Mouse (Mus musculus): ENCODE data around the gene Gpc6.

The Gpc6 gene

GRCm38 (mm10) chr14:117961267-117961666 is 1036.2 kb downstream of the Gpc6 start:
- DNase-seq: peak; percentile 42

DNA sequence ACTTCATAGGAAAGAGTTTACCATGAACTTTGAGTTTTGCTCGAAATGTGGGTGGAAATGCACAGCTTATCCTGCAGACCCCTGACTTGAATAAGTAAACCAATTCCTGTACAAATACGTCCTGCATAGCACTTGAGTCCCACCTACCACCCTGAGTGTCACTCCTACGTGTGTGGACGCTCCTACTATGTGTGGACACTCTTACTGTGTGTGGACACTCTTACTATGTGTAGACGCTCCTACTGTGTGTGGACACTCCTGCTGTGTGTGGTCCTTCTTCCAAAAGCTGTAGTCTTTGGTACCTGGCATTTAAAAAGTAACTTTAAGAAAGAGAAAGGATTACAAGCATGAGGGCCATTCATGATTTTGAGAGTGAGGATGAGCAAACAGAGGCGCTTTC is 1036.7 kb downstream of the Gpc6 start:
- no peak for DNase-seq

DNA sequence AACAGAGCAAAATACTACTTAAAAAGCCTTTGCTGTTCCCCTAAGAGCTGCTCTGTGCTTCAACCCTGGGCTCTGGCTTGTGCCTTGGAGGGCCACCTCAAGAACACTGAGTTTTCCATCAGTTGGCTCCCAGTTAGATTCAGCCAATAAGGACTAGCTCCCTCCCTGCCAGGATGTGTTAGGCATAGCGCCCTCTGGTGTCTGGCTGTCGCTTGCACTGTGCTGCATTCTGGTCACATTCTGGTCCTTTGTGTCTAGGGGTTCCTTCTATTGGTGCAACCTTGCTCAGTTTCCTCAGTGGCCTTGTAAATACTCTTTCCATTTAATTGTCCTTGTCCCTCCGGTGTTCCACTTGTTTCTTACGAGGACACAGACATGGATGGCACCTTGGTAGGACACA is 1037.3 kb downstream of the Gpc6 start:
- DNase-seq: no peak

GRCm38 (mm10) chr14:117972576-117972975 is 1047.5 kb downstream of the Gpc6 start:
- peak; percentile 45 for DNase-seq

DNA sequence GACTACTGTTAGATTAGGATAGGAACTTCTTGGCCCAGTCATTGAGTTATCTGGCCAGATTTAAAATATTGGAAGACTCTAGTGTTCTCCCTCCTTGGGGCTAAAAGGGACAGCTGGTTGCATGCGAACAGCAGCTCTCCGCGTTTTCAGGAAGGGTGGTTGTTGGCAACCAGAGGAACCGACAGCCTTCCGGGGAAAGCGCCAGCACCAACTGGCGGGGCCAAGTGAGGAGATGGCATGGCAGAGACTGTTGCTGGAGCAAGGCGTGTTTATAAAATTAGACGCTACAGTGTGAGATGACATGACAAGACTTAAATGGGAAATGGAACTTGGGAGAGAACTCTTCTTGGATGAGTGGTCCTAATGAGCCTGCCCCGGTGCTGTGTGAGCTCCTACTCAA is 1056.4 kb downstream of the Gpc6 start:
- DNase-seq: peak; percentile 67

DNA sequence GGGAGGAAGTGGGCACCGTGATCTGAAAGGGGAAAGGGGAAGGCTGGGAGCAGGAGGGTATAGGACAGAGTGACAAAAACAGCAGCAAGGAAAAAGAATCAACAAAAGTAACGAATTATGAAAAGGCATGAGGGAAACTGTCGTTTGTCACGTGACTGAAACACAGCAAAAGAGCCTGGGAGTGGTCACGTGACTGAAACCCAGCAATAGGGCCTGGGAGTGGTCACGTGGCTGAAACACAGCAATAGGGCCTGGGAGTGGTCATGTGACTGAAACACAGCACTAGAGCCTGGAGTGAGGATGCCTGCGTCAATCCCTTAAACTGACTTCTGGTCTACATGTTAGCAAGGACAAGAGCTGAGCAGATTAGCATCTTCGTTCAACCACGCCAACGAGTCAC is 1063.3 kb downstream of the Gpc6 start:
- no peak for DNase-seq

DNA sequence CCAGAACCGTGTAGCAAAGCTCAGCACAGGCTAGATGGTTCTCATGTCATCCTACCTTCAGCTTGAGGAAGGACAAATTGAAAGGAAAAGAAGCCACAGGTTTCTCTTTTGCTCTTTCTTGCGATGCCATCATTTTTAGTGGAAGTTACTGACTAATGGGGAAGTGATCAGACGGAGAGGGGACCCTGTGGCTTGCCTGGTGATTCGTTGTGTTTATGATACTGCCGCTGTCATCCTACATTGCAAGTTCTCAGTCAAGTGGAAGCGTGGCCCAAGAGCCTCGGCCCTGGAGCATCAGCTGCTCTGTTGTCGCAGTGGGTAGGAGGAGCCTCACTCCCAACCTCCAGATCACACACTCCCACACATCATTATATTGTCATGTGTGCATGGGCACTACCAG is 1065.1 kb downstream of the Gpc6 start:
- DNase-seq: no peak

DNA sequence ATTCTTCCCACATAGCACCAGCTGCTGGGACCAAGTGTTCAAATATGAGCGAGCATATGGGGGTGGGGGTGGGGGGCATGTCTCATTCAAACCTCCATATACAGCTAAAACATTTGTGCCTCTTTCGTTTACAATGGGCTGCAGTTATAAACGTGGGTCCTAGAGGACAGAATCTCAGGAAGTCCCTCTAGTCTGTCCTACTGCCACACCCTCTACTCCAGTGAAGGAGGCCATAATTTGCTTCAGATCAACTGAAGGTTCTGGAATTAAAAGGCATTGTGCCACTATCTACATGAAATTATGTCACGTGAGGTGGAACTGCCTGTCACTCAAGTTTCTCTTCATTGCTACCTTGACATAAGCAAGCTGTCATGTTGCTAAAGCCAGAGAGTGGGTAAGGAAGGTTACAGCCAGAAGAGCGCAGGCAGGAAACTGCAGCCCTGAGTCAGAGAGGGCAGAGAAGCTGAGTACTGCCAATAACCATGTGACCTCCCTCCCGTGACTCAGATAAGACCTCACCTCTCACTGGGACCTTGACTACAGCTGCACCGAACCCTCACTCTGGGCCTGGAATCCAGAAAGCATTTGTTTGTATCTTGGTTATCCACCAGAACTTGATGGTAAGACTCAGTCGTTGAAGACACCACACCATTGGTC is 1067.6 kb downstream of the Gpc6 start:
- no peak for DNase-seq

DNA sequence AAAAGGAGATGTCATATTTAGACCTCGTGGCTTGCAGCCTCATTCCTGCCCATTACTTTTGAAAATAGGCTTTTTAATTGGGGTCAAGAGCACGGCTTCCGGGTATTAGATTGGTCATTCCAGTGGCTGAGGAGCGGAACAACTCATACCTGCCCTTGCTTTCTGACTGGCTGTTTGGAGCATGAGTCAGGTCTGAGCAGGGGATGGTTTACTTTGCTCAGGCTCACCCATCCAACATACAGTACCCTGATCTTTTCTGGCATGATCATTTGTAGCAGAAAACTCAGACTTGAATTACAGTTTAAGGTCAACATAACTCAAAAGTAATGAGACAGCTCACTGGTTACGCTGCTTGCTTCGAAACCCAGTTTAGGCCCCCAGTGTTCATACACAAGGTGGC is 1068.7 kb downstream of the Gpc6 start:
- DNase-seq: no peak

- DNase-seq: no peak
These were observed 1079.3 kb downstream of the Gpc6 start for GRCm38 (mm10) chr14:118004434-118004833.

DNA sequence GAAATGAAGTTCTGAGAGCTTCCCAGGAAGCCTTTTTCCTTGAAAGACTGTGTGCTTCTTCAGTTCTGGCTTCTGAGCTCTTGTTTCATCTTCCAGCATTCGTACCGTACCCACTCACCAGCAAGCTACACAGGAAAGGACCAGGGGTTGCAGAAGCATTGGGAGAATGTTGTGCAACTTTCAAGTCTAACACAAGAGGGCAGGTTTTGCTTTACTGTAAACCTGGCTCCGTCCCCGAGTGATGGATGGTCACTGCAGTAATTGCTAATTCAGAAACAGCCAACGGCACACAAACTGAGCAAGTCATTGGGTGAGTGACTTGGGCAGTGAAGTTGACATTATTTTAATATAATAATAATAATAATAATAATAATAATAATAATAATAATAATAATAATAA is 1080.6 kb downstream of the Gpc6 start:
- peak; percentile 47 for DNase-seq

- no peak for DNase-seq
These were observed 1084.4 kb downstream of the Gpc6 start for GRCm38 (mm10) chr14:118009541-118009940.

GRCm38 (mm10) chr14:118013237-118013636 is 1088.1 kb downstream of the Gpc6 start:
- DNase-seq: no peak

DNA sequence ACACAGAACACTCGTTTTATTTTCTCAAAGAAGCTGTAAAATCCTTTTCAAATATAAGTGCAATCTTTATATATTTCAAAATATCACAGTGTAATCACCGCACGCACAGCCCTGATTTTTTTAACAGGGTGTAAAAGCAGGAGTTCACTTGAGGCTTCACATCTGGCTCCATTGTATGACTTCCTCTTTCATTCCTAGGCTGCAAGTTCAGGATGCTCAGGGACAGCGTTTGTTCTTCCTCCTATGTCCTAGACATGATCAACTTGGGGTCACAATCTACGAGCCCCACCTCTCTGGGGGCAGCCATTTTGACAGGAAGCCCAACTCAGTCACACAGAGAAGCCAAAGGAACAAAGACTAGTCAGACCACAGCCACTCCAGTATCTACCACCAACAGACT is 1094.2 kb downstream of the Gpc6 start:
- no peak for DNase-seq

DNA sequence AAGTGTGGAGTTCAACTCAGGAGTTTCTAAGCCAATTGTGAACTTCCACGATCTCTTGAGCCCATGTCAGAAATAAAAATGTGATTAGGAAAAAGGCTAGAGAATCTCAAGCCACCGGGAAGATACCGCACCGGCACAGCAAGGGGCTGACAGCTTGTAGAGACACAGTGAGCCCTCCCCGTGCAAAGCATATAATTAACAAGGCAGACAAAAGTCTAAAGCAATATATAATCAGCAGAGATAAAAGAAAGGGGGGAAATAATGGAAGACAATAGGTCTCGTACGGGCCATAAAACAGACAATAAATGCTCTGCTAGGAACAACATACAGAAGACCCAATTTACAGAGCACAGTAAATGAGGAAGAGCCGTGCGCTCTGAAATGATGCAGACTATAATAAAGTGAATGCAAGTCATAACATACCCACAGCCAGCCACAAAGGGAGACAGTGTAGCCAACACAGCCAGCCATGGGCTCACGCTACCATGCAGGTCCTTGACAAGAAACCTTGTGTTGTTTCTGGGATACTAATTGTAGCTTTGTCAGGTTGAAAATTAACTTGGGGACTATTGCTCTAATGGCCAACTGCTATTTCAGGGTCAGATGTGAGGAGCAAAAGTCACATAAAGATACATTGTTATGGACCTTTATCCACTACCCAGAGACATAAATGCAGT is 1096.9 kb downstream of the Gpc6 start:
- DNase-seq: no peak
